Mouse (Mus musculus): Measurements from ENCODE around the gene Osbpl11.
"Not testable (repeated sequence)": the region's sequence is repeated elsewhere in the genome, so short reads cannot be mapped to it uniquely, and the experiment has no call there.

The Osbpl11 gene

GRCm38 (mm10) chr16:33184901-33185260 is at the start of gene Osbpl11:
Osbpl11 (plus strand) TSS chr16:33185071.
- DNase-seq (ENCODE audit: low read depth) = peak; percentile 97

- DNase-seq (ENCODE audit: low read depth) = no peak
Observed at GRCm38 (mm10) chr16:33135167-33135566, 49.7 kb upstream of the Osbpl11 start.

- not testable (repeated sequence) for DNase-seq (ENCODE audit: low read depth)
Observed at GRCm38 (mm10) chr16:33139061-33139460, 45.8 kb upstream of the Osbpl11 start.

- DNase-seq (ENCODE audit: low read depth) = no peak
Observed at GRCm38 (mm10) chr16:33141758-33142280, 43.1 kb upstream of the Osbpl11 start.

GRCm38 (mm10) chr16:33143452-33143851 is 41.4 kb upstream of the Osbpl11 start:
- DNase-seq (ENCODE audit: low read depth) = no peak

GRCm38 (mm10) chr16:33146185-33146584 is 38.7 kb upstream of the Osbpl11 start:
- no peak for DNase-seq (ENCODE audit: low read depth)

GRCm38 (mm10) chr16:33148135-33148534 is 36.7 kb upstream of the Osbpl11 start:
- no peak for DNase-seq (ENCODE audit: low read depth)

GRCm38 (mm10) chr16:33150875-33151274 is 34.0 kb upstream of the Osbpl11 start:
- not testable (repeated sequence) for DNase-seq (ENCODE audit: low read depth)

GRCm38 (mm10) chr16:33151558-33151957 is 33.3 kb upstream of the Osbpl11 start:
- no peak for DNase-seq (ENCODE audit: low read depth)

GRCm38 (mm10) chr16:33154992-33155391 is 29.9 kb upstream of the Osbpl11 start:
- DNase-seq (ENCODE audit: low read depth) = peak; percentile 30

GRCm38 (mm10) chr16:33158006-33158405 is 26.9 kb upstream of the Osbpl11 start:
- no peak for DNase-seq (ENCODE audit: low read depth)

GRCm38 (mm10) chr16:33158590-33159071 is 26.2 kb upstream of the Osbpl11 start:
- DNase-seq (ENCODE audit: low read depth) = no peak

GRCm38 (mm10) chr16:33159363-33159762 is 25.5 kb upstream of the Osbpl11 start:
- no peak for DNase-seq (ENCODE audit: low read depth)

- no peak for DNase-seq (ENCODE audit: low read depth)
Observed at GRCm38 (mm10) chr16:33163330-33164090, 21.4 kb upstream of the Osbpl11 start.

- peak; percentile 52 for DNase-seq (ENCODE audit: low read depth)
Observed at GRCm38 (mm10) chr16:33166284-33166683, 18.6 kb upstream of the Osbpl11 start.

- DNase-seq (ENCODE audit: low read depth) = no peak
Observed at GRCm38 (mm10) chr16:33167537-33167936, 17.3 kb upstream of the Osbpl11 start.

GRCm38 (mm10) chr16:33169471-33170034 is 15.3 kb upstream of the Osbpl11 start:
- no peak for DNase-seq (ENCODE audit: low read depth)

GRCm38 (mm10) chr16:33170716-33171587 is 13.9 kb upstream of the Osbpl11 start:
- DNase-seq (ENCODE audit: low read depth) = no peak

- DNase-seq (ENCODE audit: low read depth) = no peak
Observed at GRCm38 (mm10) chr16:33171800-33172199, 13.1 kb upstream of the Osbpl11 start.

- no peak for DNase-seq (ENCODE audit: low read depth)
Observed at GRCm38 (mm10) chr16:33173151-33173550, 11.7 kb upstream of the Osbpl11 start.

- no peak for DNase-seq (ENCODE audit: low read depth)
Observed at GRCm38 (mm10) chr16:33174695-33175094, 10.2 kb upstream of the Osbpl11 start.

GRCm38 (mm10) chr16:33176831-33177230 is 8.0 kb upstream of the Osbpl11 start:
- not testable (repeated sequence) for DNase-seq (ENCODE audit: low read depth)

Data from c-Kit-positive CD71-positive TER-119-negative erythroid progenitor cells, embryonic 14.5 days (primary cell).